Mouse (Mus musculus): ENCODE measurements around the gene Plac9b. TPM values are rescaled to one million over a fixed set of nuclear protein-coding genes. Genes with fewer than 3 reads are reported as not detected.
"Not testable (repeated sequence)": the region's sequence is repeated elsewhere in the genome, so short reads cannot be mapped to it uniquely, and the experiment has no call there.

The Plac9b gene
- total RNA-seq (2012; rRNA removed), result 14.1 and 24.9 TPM in 2 replicates

GRCm38 (mm10) chr14:26182380-26182779 lies at the start of gene Plac9b:
Plac9b (minus strand) TSS chr14:26182480.
- H3K9ac ChIP-seq (ENCODE audit: insufficient read depth, low read depth, low read length, poor library complexity, severe bottlenecking); H3K9me3 ChIP-seq (ENCODE audit: control insufficient read depth, insufficient read depth, low read depth, low read length); H3K36me3 ChIP-seq (ENCODE audit: control insufficient read depth, insufficient read depth, low read length, poor library complexity, severe bottlenecking); H3K27ac ChIP-seq (ENCODE audit: insufficient read depth, low read depth, low read length, poor library complexity, severe bottlenecking); in situ Hi-C loops (cut with MboI; ENCODE audit: low sequenced_read_pairs in 2 of 2, unreplicated experiment in 2 of 2); H3K4me3 ChIP-seq (ENCODE audit: insufficient read depth in 1 of 2, low read depth in 1 of 2, low read length in 2 of 2, poor library complexity in 1 of 2, severe bottlenecking in 1 of 2); H3K4me1 ChIP-seq (ENCODE audit: control insufficient read depth in 2 of 2, insufficient read depth in 2 of 2, low read length in 2 of 2, poor library complexity in 1 of 2); DNase-seq (ENCODE audit: low read depth, low spot score): not testable (repeated sequence)

GRCm38 (mm10) chr14:26216233-26217000 lies 34.1 kb upstream of the Plac9b start:
- H3K9ac ChIP-seq (ENCODE audit: insufficient read depth, low read depth, low read length, poor library complexity, severe bottlenecking); H3K36me3 ChIP-seq (ENCODE audit: control insufficient read depth, insufficient read depth, low read length, poor library complexity, severe bottlenecking); H3K4me1 ChIP-seq (ENCODE audit: control insufficient read depth in 2 of 2, insufficient read depth in 2 of 2, low read length in 2 of 2, poor library complexity in 1 of 2); H3K9me3 ChIP-seq (ENCODE audit: control insufficient read depth, insufficient read depth, low read depth, low read length); H3K4me3 ChIP-seq (ENCODE audit: insufficient read depth in 1 of 2, low read depth in 1 of 2, low read length in 2 of 2, poor library complexity in 1 of 2, severe bottlenecking in 1 of 2); in situ Hi-C loops (cut with MboI; ENCODE audit: low sequenced_read_pairs in 2 of 2, unreplicated experiment in 2 of 2); H3K27ac ChIP-seq (ENCODE audit: insufficient read depth, low read depth, low read length, poor library complexity, severe bottlenecking); DNase-seq (ENCODE audit: low read depth, low spot score): not testable (repeated sequence)

GRCm38 (mm10) chr14:26206926-26207247 lies 24.6 kb upstream of the Plac9b start, which contains the start of gene Tmem254b:
Tmem254b (minus strand) TSS chr14:26207041.
- H3K9ac ChIP-seq (ENCODE audit: insufficient read depth, low read depth, low read length, poor library complexity, severe bottlenecking); H3K4me1 ChIP-seq (ENCODE audit: control insufficient read depth in 2 of 2, insufficient read depth in 2 of 2, low read length in 2 of 2, poor library complexity in 1 of 2); H3K4me3 ChIP-seq (ENCODE audit: insufficient read depth in 1 of 2, low read depth in 1 of 2, low read length in 2 of 2, poor library complexity in 1 of 2, severe bottlenecking in 1 of 2); in situ Hi-C loops (cut with MboI; ENCODE audit: low sequenced_read_pairs in 2 of 2, unreplicated experiment in 2 of 2); H3K9me3 ChIP-seq (ENCODE audit: control insufficient read depth, insufficient read depth, low read depth, low read length); DNase-seq (ENCODE audit: low read depth, low spot score); H3K27ac ChIP-seq (ENCODE audit: insufficient read depth, low read depth, low read length, poor library complexity, severe bottlenecking); H3K36me3 ChIP-seq (ENCODE audit: control insufficient read depth, insufficient read depth, low read length, poor library complexity, severe bottlenecking): not testable (repeated sequence)

GRCm38 (mm10) chr14:26206197-26206925 lies 24.1 kb upstream of the Plac9b start:
- H3K27ac ChIP-seq (ENCODE audit: insufficient read depth, low read depth, low read length, poor library complexity, severe bottlenecking); H3K4me1 ChIP-seq (ENCODE audit: control insufficient read depth in 2 of 2, insufficient read depth in 2 of 2, low read length in 2 of 2, poor library complexity in 1 of 2); in situ Hi-C loops (cut with MboI; ENCODE audit: low sequenced_read_pairs in 2 of 2, unreplicated experiment in 2 of 2); H3K36me3 ChIP-seq (ENCODE audit: control insufficient read depth, insufficient read depth, low read length, poor library complexity, severe bottlenecking); H3K9ac ChIP-seq (ENCODE audit: insufficient read depth, low read depth, low read length, poor library complexity, severe bottlenecking); DNase-seq (ENCODE audit: low read depth, low spot score); H3K4me3 ChIP-seq (ENCODE audit: insufficient read depth in 1 of 2, low read depth in 1 of 2, low read length in 2 of 2, poor library complexity in 1 of 2, severe bottlenecking in 1 of 2); H3K9me3 ChIP-seq (ENCODE audit: control insufficient read depth, insufficient read depth, low read depth, low read length): not testable (repeated sequence)

GRCm38 (mm10) chr14:26197851-26198250 lies 15.6 kb upstream of the Plac9b start:
- H3K9ac ChIP-seq (ENCODE audit: insufficient read depth, low read depth, low read length, poor library complexity, severe bottlenecking); H3K4me3 ChIP-seq (ENCODE audit: insufficient read depth in 1 of 2, low read depth in 1 of 2, low read length in 2 of 2, poor library complexity in 1 of 2, severe bottlenecking in 1 of 2); DNase-seq (ENCODE audit: low read depth, low spot score); H3K36me3 ChIP-seq (ENCODE audit: control insufficient read depth, insufficient read depth, low read length, poor library complexity, severe bottlenecking); in situ Hi-C loops (cut with MboI; ENCODE audit: low sequenced_read_pairs in 2 of 2, unreplicated experiment in 2 of 2); H3K4me1 ChIP-seq (ENCODE audit: control insufficient read depth in 2 of 2, insufficient read depth in 2 of 2, low read length in 2 of 2, poor library complexity in 1 of 2); H3K9me3 ChIP-seq (ENCODE audit: control insufficient read depth, insufficient read depth, low read depth, low read length); H3K27ac ChIP-seq (ENCODE audit: insufficient read depth, low read depth, low read length, poor library complexity, severe bottlenecking): not testable (repeated sequence)

- DNase-seq (ENCODE audit: low read depth, low spot score); H3K4me1 ChIP-seq (ENCODE audit: control insufficient read depth in 2 of 2, insufficient read depth in 2 of 2, low read length in 2 of 2, poor library complexity in 1 of 2); H3K9me3 ChIP-seq (ENCODE audit: control insufficient read depth, insufficient read depth, low read depth, low read length); H3K4me3 ChIP-seq (ENCODE audit: insufficient read depth in 1 of 2, low read depth in 1 of 2, low read length in 2 of 2, poor library complexity in 1 of 2, severe bottlenecking in 1 of 2); H3K9ac ChIP-seq (ENCODE audit: insufficient read depth, low read depth, low read length, poor library complexity, severe bottlenecking); in situ Hi-C loops (cut with MboI; ENCODE audit: low sequenced_read_pairs in 2 of 2, unreplicated experiment in 2 of 2); H3K27ac ChIP-seq (ENCODE audit: insufficient read depth, low read depth, low read length, poor library complexity, severe bottlenecking); H3K36me3 ChIP-seq (ENCODE audit: control insufficient read depth, insufficient read depth, low read length, poor library complexity, severe bottlenecking): not testable (repeated sequence)
Measured at GRCm38 (mm10) chr14:26188361-26188760, 6.1 kb upstream of the Plac9b start.

GRCm38 (mm10) chr14:26186638-26187037 lies 4.4 kb upstream of the Plac9b start:
- H3K4me1 ChIP-seq (ENCODE audit: control insufficient read depth in 2 of 2, insufficient read depth in 2 of 2, low read length in 2 of 2, poor library complexity in 1 of 2); H3K36me3 ChIP-seq (ENCODE audit: control insufficient read depth, insufficient read depth, low read length, poor library complexity, severe bottlenecking); in situ Hi-C loops (cut with MboI; ENCODE audit: low sequenced_read_pairs in 2 of 2, unreplicated experiment in 2 of 2): not testable (repeated sequence)

GRCm38 (mm10) chr14:26181660-26182059 lies 620 bp downstream of the Plac9b start:
- H3K9me3 ChIP-seq (ENCODE audit: control insufficient read depth, insufficient read depth, low read depth, low read length); in situ Hi-C loops (cut with MboI; ENCODE audit: low sequenced_read_pairs in 2 of 2, unreplicated experiment in 2 of 2); DNase-seq (ENCODE audit: low read depth, low spot score); H3K9ac ChIP-seq (ENCODE audit: insufficient read depth, low read depth, low read length, poor library complexity, severe bottlenecking); H3K36me3 ChIP-seq (ENCODE audit: control insufficient read depth, insufficient read depth, low read length, poor library complexity, severe bottlenecking); H3K4me1 ChIP-seq (ENCODE audit: control insufficient read depth in 2 of 2, insufficient read depth in 2 of 2, low read length in 2 of 2, poor library complexity in 1 of 2); H3K27ac ChIP-seq (ENCODE audit: insufficient read depth, low read depth, low read length, poor library complexity, severe bottlenecking); H3K4me3 ChIP-seq (ENCODE audit: insufficient read depth in 1 of 2, low read depth in 1 of 2, low read length in 2 of 2, poor library complexity in 1 of 2, severe bottlenecking in 1 of 2): not testable (repeated sequence)

More at GRCm38 (mm10) chr14:26186638-26187037, 4.4 kb upstream of the Plac9b start:
- H3K9ac ChIP-seq (ENCODE audit: insufficient read depth, low read depth, low read length, poor library complexity, severe bottlenecking); H3K27ac ChIP-seq (ENCODE audit: insufficient read depth, low read depth, low read length, poor library complexity, severe bottlenecking); H3K4me3 ChIP-seq (ENCODE audit: insufficient read depth in 1 of 2, low read depth in 1 of 2, low read length in 2 of 2, poor library complexity in 1 of 2, severe bottlenecking in 1 of 2); H3K9me3 ChIP-seq (ENCODE audit: control insufficient read depth, insufficient read depth, low read depth, low read length); DNase-seq (ENCODE audit: low read depth, low spot score): not testable (repeated sequence)

Data from ES-E14 (cell line).